Mouse (Mus musculus) spleen, adult 2 months (tissue): ENCODE measurements at regions not wholly inside any gene's neighbourhood (a gene's known extent, or its start where the extent isn't known, plus 50 kb on each side); places are given as distances from the start of the nearest gene placed in this dataset.

Experiments used
- CTCF ChIP-seq: fragments of 200-500 bp; IDR thresholded peaks from 2 replicates; pipeline ENCODE4 v1.5.1; 2011; ENCODE audit warnings: mild to moderate bottlenecking, inconsistent platforms; ENCODE audit not compliant: insufficient read depth, insufficient read length, insufficient replicate concordance; ENCODE audit errors: extremely low read depth
- POLR2A ChIP-seq: fragments of 200-500 bp; IDR thresholded peaks from 2 replicates; pipeline ENCODE4 v1.6.1; 2011; ENCODE audit warnings: low read depth, low read length, inconsistent platforms

GRCm38 (mm10) chr7:136765026-136765425, 129.4 kb upstream of the Mgmt start:
- TF ChIP-seq CTCF (no peak), POLR2A (no peak)
